Mouse (Mus musculus) ES-Bruce4 (cell line): ENCODE data around the gene Ulk4. TPM values are rescaled to one million over a fixed set of nuclear protein-coding genes. Genes with fewer than 3 reads are reported as not detected.
A peak's percentile ranks its signal among the peaks of the same experiment; 100 is the strongest.

ENCODE experiments used
- H3K27ac ChIP-seq: 2 replicates; pipeline ENCODE4 v1.5.1; 2012; ENCODE audit warnings: low read length, inconsistent platforms; ENCODE audit not compliant: insufficient read depth
- H3K27me3 ChIP-seq: 2 replicates; pipeline ENCODE4 v1.6.1; 2012; ENCODE audit warnings: mild to moderate bottlenecking, low read length, inconsistent platforms; ENCODE audit not compliant: control insufficient read depth, poor library complexity, insufficient read depth, severe bottlenecking
- H3K36me3 ChIP-seq: 2 replicates; pipeline ENCODE4 v1.6.1; 2012; ENCODE audit warnings: inconsistent platforms, mild to moderate bottlenecking, low read length, moderate library complexity; ENCODE audit not compliant: control insufficient read depth, poor library complexity, insufficient read depth, severe bottlenecking
- H3K4me1 ChIP-seq: one replicate; pipeline ENCODE4 v1.8.1; 2011; ENCODE audit warnings: low read length; ENCODE audit not compliant: control insufficient read depth, insufficient read depth
- H3K4me3 ChIP-seq: 2 replicates; pipeline ENCODE4 v1.5.1; 2011; ENCODE audit warnings: low read depth, mild to moderate bottlenecking, low read length
- H3K9ac ChIP-seq: 2 replicates; pipeline ENCODE4 v1.6.1; 2012; ENCODE audit warnings: low read depth, mild to moderate bottlenecking, inconsistent platforms; ENCODE audit not compliant: poor library complexity, severe bottlenecking
- H3K9me3 ChIP-seq: replicated peaks from 2 replicates; pipeline ENCODE4 v1.6.1; 2012; ENCODE audit warnings: mild to moderate bottlenecking, low read length, inconsistent platforms; ENCODE audit not compliant: control insufficient read depth, poor library complexity, insufficient read depth, severe bottlenecking
- CTCF ChIP-seq: IDR thresholded peaks from one replicate; pipeline ENCODE4 v1.8.1; 2011; ENCODE audit warnings: low read depth, low read length
- EP300 ChIP-seq: IDR thresholded peaks from 2 replicates; pipeline ENCODE4 v1.6.1; 2011; ENCODE audit warnings: low read depth, low read length; ENCODE audit not compliant: insufficient read depth
- POLR2A ChIP-seq: IDR thresholded peaks from one replicate; pipeline ENCODE4 v1.8.1; 2011; ENCODE audit warnings: low read length; ENCODE audit not compliant: insufficient read depth
- polyA plus RNA-seq: library from polyadenylated mRNA; stranded (reverse); fragments of >200 nt; gene quantifications from 2 replicates; pipeline ENCODE4 v1.2.4, GENCODE M21; 2011; ENCODE audit warnings: low read depth; ENCODE audit not compliant: missing spikeins, insufficient read depth, insufficient read length

The Ulk4 gene
- polyA plus RNA-seq, 1 experiment: 3.3 TPM

DNA sequence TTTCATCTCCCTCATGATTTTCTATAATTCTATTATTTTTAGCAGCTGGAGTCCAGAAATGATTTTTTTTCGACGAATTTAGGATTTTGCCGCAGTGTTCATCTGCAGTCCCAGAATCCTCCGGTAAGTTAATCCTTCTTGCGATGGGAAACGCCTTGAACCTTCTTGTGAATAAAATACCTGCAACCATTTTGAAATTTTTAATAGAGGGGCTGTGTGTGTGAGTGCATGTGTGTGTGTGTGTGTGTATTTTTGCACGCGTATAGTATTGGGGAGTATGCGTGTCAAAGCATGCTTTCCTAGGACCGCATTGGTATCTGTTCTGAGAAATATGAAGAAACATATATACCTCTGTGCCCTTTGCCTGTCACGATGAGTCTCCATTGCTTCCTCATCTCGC, 347.0 kb downstream of the Ulk4 start:
- Histone ChIP-seq H3K4me1 (peaks cover 3% of the 10 kb centered on the region), H3K27me3 (no peaks in the 10 kb centered on the region), H3K36me3 (no peaks in the 10 kb centered on the region), H3K9ac (no peak overlapping the region), H3K27ac (no peak overlapping the region), H3K9me3 (no peaks in the 10 kb centered on the region), H3K4me3 (no peak overlapping the region)
- TF ChIP-seq CTCF (no peak), POLR2A (no peak), EP300 (no peak)

DNA sequence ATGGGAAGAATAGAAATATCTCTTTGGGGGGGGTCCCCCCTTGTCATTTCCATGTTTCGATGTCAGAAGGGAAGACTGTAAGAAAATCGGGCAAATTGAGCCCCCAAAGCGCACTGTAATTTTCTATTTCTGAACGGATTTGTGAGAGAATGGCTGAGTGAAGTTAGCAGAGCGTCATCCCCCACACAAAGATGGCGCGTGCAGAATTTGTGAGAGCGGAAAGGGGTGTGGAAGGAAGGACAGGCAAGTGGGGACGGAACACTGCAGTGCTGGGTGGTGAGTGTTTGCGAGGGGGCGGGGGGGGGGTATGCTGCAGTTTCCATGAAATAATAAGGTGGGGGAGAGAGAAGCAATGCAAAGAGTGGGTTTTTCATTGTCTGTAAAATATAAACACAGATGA, 347.9 kb downstream of the Ulk4 start, which contains the start of gene Ctnnb1:
Gene Ctnnb1 (plus strand): TSS at position 136 of the 400 bp plus-strand sequence.
- Histone ChIP-seq H3K9me3 (no peaks in the 10 kb centered on the region), H3K27ac (no peak within 1 kb of the TSS), H3K4me3 (no peak within 1 kb of the TSS), H3K27me3 (no peaks in the 10 kb centered on the region), H3K9ac (no peak within 1 kb of the TSS), H3K36me3 (no peaks in the 10 kb centered on the region), H3K4me1 (peaks cover 3% of the 10 kb centered on the region)
- TF ChIP-seq EP300 (no peak), POLR2A (no peak), CTCF (no peak)

DNA sequence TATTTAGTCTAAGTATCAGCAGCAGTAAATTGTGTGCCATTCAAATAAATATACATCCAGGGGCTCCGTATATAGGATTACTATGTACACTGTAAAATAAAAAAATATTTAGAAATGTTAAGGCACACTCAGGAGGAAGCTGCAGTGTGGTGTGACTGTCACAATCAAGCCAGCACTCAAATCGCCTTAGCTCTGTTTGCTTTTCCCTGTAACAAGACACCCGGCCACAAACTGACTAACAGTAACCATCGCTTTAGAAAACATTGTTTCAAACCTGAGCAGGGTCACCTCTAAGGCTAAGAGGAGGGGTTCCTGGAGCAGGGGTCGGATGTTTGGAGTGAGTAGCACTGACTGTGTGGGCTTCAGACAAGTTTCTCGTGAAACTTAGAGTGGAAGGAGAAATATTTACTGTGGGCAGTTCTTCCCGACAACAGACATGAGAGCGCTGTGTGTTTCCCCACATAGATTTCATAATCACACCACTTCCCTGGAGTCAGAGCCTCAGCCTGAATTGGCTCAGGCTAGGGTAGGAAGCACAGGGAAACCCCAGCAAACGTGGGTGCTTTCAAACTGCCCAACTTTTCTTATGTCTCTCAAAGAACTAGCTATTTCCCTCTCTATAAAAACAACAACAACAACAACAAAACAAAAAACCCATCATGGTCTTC, 349.9 kb downstream of the Ulk4 start:
- H3K9me3 ChIP-seq: no peaks in the 10 kb centered on the region
- H3K27me3 ChIP-seq: no peaks in the 10 kb centered on the region
- TF ChIP-seq CTCF: no peak
- TF ChIP-seq EP300: no peak
- no peak for TF ChIP-seq POLR2A
- no peak overlapping the region for H3K9ac ChIP-seq
- H3K27ac ChIP-seq: no peak overlapping the region
- peaks cover 6% of the 10 kb centered on the region for H3K4me1 ChIP-seq
- H3K4me3 ChIP-seq: no peak overlapping the region
- H3K36me3 ChIP-seq: no peaks in the 10 kb centered on the region

DNA sequence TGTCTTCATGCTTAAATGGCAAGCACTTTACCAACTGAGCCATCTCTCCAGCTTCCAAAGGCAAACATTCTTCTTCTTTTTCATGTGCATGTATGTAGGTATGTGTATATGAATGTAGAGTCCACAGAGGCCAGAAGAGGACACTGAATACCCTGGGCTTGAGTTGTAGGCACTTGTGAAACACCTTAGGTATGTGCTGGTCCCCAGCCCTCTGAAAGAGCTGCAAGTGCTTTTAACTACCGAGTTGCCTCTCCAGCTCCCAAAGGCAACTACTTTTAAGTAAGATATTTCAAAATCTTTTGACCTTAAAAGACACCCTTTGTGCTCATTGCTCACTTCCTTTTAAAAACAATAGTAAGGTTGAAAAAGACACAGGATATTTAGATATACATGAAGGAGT, 350.9 kb downstream of the Ulk4 start:
- TF ChIP-seq POLR2A: no peak
- TF ChIP-seq CTCF: no peak
- no peak for TF ChIP-seq EP300
- H3K36me3 ChIP-seq: no peaks in the 10 kb centered on the region
- H3K27me3 ChIP-seq: no peaks in the 10 kb centered on the region
- peaks cover 6% of the 10 kb centered on the region for H3K4me1 ChIP-seq
- no peak overlapping the region for H3K27ac ChIP-seq
- no peaks in the 10 kb centered on the region for H3K9me3 ChIP-seq
- H3K9ac ChIP-seq: no peak overlapping the region
- H3K4me3 ChIP-seq: no peak overlapping the region

DNA sequence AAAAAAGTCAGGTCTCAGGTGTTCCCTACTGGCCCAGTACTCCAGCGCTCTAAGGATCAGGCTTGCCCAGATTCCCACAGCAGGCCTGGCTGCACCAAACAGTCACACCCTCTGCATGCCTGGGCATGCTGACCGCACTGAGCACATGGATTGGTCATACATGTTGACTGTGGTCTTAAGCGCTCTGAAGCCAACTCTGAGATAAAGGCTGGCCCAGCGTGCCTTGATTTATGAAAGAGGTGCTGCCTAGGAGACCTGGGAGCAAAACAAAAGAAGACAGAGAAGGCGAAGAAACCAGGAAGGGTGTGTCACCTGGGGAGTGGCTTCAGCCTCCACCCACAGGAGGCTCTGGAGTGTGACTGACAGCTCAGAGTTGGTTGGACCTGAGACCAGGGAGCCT, 357.9 kb downstream of the Ulk4 start:
- H3K27ac ChIP-seq: peak overlapping the region; percentile 42
- peaks cover 5% of the 10 kb centered on the region for H3K4me1 ChIP-seq
- TF ChIP-seq POLR2A (no peak), EP300 (peak; percentile 79; the same call in 1 of the 2 replicates), CTCF (no peak)
- no peak overlapping the region for H3K4me3 ChIP-seq
- H3K9ac ChIP-seq: peak overlapping the region; percentile 40
- H3K36me3 ChIP-seq: no peaks in the 10 kb centered on the region
- H3K27me3 ChIP-seq: no peaks in the 10 kb centered on the region
- H3K9me3 ChIP-seq: no peaks in the 10 kb centered on the region

DNA sequence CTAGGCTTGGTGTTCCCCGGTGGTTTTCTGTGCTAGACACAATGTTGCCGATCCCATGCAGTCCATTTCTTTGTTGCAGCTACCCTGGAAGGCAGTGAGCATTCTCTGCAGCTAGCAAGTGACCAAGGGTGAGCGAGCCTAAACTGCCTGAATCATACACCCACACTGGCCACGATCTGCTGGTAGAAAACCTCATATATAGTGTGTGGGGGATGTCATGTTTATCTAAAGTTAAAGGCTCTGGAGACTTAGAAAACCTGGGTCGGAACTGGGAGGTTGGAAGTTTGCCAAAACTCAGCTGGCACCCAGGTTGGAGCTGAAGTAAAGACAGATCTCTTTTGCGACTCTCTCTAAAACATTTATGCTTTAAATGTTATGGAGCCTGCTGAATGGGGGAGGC, 358.4 kb downstream of the Ulk4 start:
- Histone ChIP-seq H3K4me3 (no peak overlapping the region), H3K27me3 (no peaks in the 10 kb centered on the region), H3K4me1 (peaks cover 5% of the 10 kb centered on the region), H3K9ac (peak overlapping the region; percentile 40), H3K36me3 (no peaks in the 10 kb centered on the region), H3K27ac (peak overlapping the region; percentile 42), H3K9me3 (no peaks in the 10 kb centered on the region)
- TF ChIP-seq POLR2A: no peak
- no peak for TF ChIP-seq EP300
- no peak for TF ChIP-seq CTCF
